Mouse (Mus musculus): ENCODE measurements at regions not wholly inside any gene's neighbourhood (a gene's known extent, or its start where the extent isn't known, plus 50 kb on each side); places are given as distances from the start of the nearest gene placed in this dataset.
A peak's percentile ranks its signal among the peaks of the same experiment; 100 is the strongest.

DNA sequence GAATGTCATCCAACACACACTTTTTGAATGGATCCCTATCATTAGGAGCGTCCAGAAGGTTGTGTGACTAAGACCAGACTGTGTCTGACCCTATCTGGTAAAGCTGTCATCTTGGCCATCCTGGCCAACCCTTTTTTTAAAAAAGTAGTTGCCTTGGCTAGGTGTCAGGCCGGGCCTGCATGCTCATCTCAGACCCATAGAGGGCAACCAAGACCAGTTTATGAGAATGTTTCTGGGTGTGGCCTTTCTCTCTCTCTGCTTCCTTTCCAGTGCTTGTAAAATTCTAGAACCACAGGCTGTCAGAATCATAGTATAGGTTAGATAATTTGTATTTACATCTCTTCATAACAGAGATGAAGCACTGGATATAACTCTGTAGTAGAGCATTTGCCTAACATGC lies 62.8 kb upstream of the Las1l start:
- Histone ChIP-seq H3K4me3 (no peak overlapping the region), H3K27ac (0 out of 2 replicates have a peak overlapping the region, but pooled peaks have one; percentile 35)
- DNase-seq, result peak; percentile 69
- TF ChIP-seq CTCF (IDR thresholded peaks at IDR 0.05), result peak; percentile 78
- intact Hi-C loops (cut with DNase I), result loop anchor here (1.0 to 5.0 kb wide), 2 partner anchors 143 to 159 kb away; no protein-coding TSS in a partner anchor

DNA sequence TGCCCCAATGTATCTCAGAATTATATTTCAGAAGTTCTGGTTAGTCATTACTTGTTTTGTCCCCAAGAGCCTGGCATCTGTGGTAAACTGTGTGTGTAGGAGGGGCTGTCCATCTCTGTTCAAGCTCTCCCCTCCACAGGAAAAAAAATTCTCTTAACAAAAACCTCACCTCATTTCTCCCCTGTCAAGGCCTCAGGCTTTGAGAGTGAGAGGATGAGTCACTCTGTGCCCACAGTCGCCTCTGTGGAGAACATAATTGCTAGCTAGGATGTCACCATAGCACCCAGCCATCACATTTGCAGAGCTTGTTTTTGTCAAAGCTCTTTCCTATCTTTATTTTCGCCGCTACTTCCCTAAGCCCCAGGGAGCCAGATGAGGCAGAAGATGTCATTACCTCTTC lies 63.6 kb upstream of the Las1l start:
- intact Hi-C loops (cut with DNase I), result loop anchor here (5.0 kb wide), 1 partner anchor 112 kb away; no protein-coding TSS in a partner anchor
- DNase-seq, result no peak
- Histone ChIP-seq H3K4me3 (no peak overlapping the region), H3K27ac (no peak overlapping the region)
- TF ChIP-seq CTCF (IDR thresholded peaks at IDR 0.05), result no peak

- Histone ChIP-seq H3K27ac (peak overlapping the region; percentile 77), H3K4me3 (no peak overlapping the region)
- TF ChIP-seq CTCF (IDR thresholded peaks at IDR 0.05), result no peak
- intact Hi-C loops (cut with DNase I), result no loop called here
- DNase-seq, result no peak
Measured at GRCm38 (mm10) chrX:96025374-96025773, 68.6 kb upstream of the Las1l start.

GRCm38 (mm10) chrX:96025876-96026275 lies 69.1 kb upstream of the Las1l start:
- H3K27ac ChIP-seq, result peak overlapping the region; percentile 77
- DNase-seq, result peak; percentile 25
- no peak for TF ChIP-seq CTCF (IDR thresholded peaks at IDR 0.05)
- H3K4me3 ChIP-seq, result no peak overlapping the region
- intact Hi-C loops (cut with DNase I), result no loop called here

DNA sequence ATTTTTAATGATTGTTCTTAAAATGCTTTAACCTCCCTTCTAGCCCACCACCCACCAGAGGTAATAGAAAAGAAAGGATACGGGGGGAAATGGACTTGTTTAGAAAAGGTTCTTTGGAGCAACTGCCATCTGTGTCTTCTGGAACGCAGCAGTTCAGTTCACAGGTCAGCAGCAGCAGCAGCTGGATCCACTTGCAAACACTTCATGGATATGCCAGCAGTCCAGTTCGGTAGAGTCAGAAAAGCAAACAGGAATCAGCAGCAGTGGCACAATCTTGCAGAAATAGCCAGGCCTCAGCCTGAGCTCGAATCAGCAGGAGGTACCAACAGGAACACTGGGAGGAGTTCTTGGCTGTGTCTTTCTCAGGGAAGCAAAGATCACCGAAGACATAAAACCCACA lies 64.3 kb upstream of the Msn start:
- intact Hi-C loops (cut with DNase I), result no loop called here
- no peak for TF ChIP-seq CTCF (IDR thresholded peaks at IDR 0.05)
- no peak for DNase-seq
- H3K27ac ChIP-seq, result no peak overlapping the region
- no peak overlapping the region for H3K4me3 ChIP-seq

GRCm38 (mm10) chrX:96035307-96035706 lies 60.5 kb upstream of the Msn start:
- DNase-seq, result no peak
- TF ChIP-seq CTCF (IDR thresholded peaks at IDR 0.05), result no peak
- Histone ChIP-seq H3K4me3 (no peak overlapping the region), H3K27ac (no peak overlapping the region)
- intact Hi-C loops (cut with DNase I), result no loop called here

GRCm38 (mm10) chrX:96042193-96042592 lies 53.6 kb upstream of the Msn start:
- H3K4me3 ChIP-seq, result no peak overlapping the region
- no peak overlapping the region for H3K27ac ChIP-seq
- no peak for DNase-seq
- intact Hi-C loops (cut with DNase I), result no loop called here
- TF ChIP-seq CTCF (IDR thresholded peaks at IDR 0.05), result no peak
